Comparison of ENCODE assay signal across 26 mouse cellular contexts in genomic region chr6:83437225-83437624, GRCm38 (mm10). TPM values are rescaled to one million over a fixed set of nuclear protein-coding genes. Genes with fewer than 3 reads are reported as not detected.
DNase-seq lines count a peak whose midpoint lies in the region; ATAC-seq and TF ChIP-seq lines count a peak whose summit lies in the region.
"Had no signal": no experiment of that assay in that cellular context is flagged by ENCODE, and none has a peak within 500 bp of the region (broad histone marks: within the 10 kb centered on the region; RNA-seq: fewer than 3 reads in every experiment).

No protein-coding gene starts in this region.

- no peak for TF ChIP-seq POLR2A in bone marrow macrophage, adult 2 months (IDR thresholded peaks at IDR 0.05; ENCODE audit: borderline replicate concordance, low read depth, low read length)

- H3K4me2 ChIP-seq in forebrain, embryonic 13.5 days: no peak overlapping the region
- H3K4me2 ChIP-seq in neural tube, embryonic 13.5 days: peak overlapping the region; percentile 83
- H3K4me2 ChIP-seq in kidney, embryonic 14.5 days (replicated peaks; ENCODE audit: low read depth, low read length): no peak overlapping the region
- H3K4me2 ChIP-seq: liver, embryonic 12.5 days had no signal

- H3K27me3 ChIP-seq in forebrain, embryonic 13.5 days: no peaks in the 10 kb centered on the region
- H3K27me3 ChIP-seq in forebrain, embryonic 10.5 days (ENCODE audit: poor library complexity, severe bottlenecking): no peaks in the 10 kb centered on the region
- no peaks in the 10 kb centered on the region for H3K27me3 ChIP-seq in neural tube, embryonic 13.5 days
- H3K27me3 ChIP-seq in kidney, embryonic 14.5 days (ENCODE audit: control insufficient read depth, insufficient read depth, low read length): no peaks in the 10 kb centered on the region
- H3K27me3 ChIP-seq: embryonic facial prominence, embryonic 13.5 days; forebrain, embryonic 12.5 days; liver, embryonic 12.5 days had no signal

- no peak for ATAC-seq in forebrain, embryonic 13.5 days
- ATAC-seq in neural tube, embryonic 13.5 days (ENCODE audit: low read depth): no peak
- no peak for ATAC-seq in kidney, embryonic 14.5 days (ENCODE audit: low FRiP score, low TSS enrichment)
- ATAC-seq: hindbrain, embryonic 16.5 days; intestine, embryonic 16.5 days; liver, embryonic 12.5 days; liver, postnatal 0 days had no signal

- WGBS in forebrain, embryonic 13.5 days: 80% methylated on average over 3 of the region's 3 CpGs
- 86% methylated on average over 3 of the region's 3 CpGs for WGBS in forebrain, embryonic 10.5 days
- WGBS in neural tube, embryonic 13.5 days: 84% methylated on average over 3 of the region's 3 CpGs
- 76% methylated on average over 3 of the region's 3 CpGs for WGBS in kidney, embryonic 14.5 days

- no peaks in the 10 kb centered on the region for H3K9me3 ChIP-seq in forebrain, embryonic 13.5 days (replicated peaks)
- H3K9me3 ChIP-seq in forebrain, embryonic 10.5 days: no peaks in the 10 kb centered on the region
- H3K9me3 ChIP-seq in neural tube, embryonic 13.5 days: no peaks in the 10 kb centered on the region
- no peaks in the 10 kb centered on the region for H3K9me3 ChIP-seq in kidney, embryonic 14.5 days (ENCODE audit: control insufficient read depth, low read length)
- H3K9me3 ChIP-seq: embryonic facial prominence, embryonic 13.5 days; forebrain, embryonic 12.5 days; hindbrain, embryonic 10.5 days; liver, embryonic 12.5 days had no signal

- TF ChIP-seq CTCF in bone marrow macrophage, adult 2 months (IDR thresholded peaks at IDR 0.05; ENCODE audit: low read depth, low read length): no peak

- H3K9ac ChIP-seq in forebrain, embryonic 13.5 days: 0 out of 2 replicates have a peak overlapping the region, but pooled peaks have one; percentile 1
- no peak overlapping the region for H3K9ac ChIP-seq in neural tube, embryonic 13.5 days
- no peak overlapping the region for H3K9ac ChIP-seq in kidney, embryonic 14.5 days (ENCODE audit: low read depth, low read length)
- H3K9ac ChIP-seq: embryonic facial prominence, embryonic 13.5 days; forebrain, embryonic 12.5 days; liver, embryonic 12.5 days; liver, postnatal 0 days had no signal

- DNase-seq in forebrain, embryonic 10.5 days (ENCODE audit: extremely low spot score, low spot score): no peak
- DNase-seq in neural tube, embryonic 10.5 days (ENCODE audit: extremely low spot score, low spot score): no peak
- DNase-seq in cerebellum, adult 8-10 months: no peak
- DNase-seq: adrenal gland, adult 8-10 months; cerebellum, adult 11 months; embryo, embryonic 11 days; gastrocnemius, postnatal 10 days; heart, postnatal 14 days; kidney, adult 8-10 months; kidney, postnatal 10 days; layer of hippocampus, postnatal 36 days; left cerebral cortex, postnatal 4 days; liver, postnatal 0 days; lung, postnatal 36 days; right cerebral cortex, postnatal 4 days had no signal

- peaks cover 29% of the 10 kb centered on the region for H3K36me3 ChIP-seq in forebrain, embryonic 13.5 days (ENCODE audit: poor library complexity, severe bottlenecking)
- H3K36me3 ChIP-seq in forebrain, embryonic 10.5 days (replicated peaks): peaks cover 71% of the 10 kb centered on the region
- peaks cover 13% of the 10 kb centered on the region; the same call in 1 of the 2 replicates for H3K36me3 ChIP-seq in neural tube, embryonic 13.5 days
- peaks cover 26% of the 10 kb centered on the region for H3K36me3 ChIP-seq in kidney, embryonic 14.5 days (ENCODE audit: control insufficient read depth, insufficient read depth, low read length)

- H3K4me3 ChIP-seq in forebrain, embryonic 13.5 days: no peak overlapping the region
- H3K4me3 ChIP-seq in forebrain, embryonic 10.5 days: no peak overlapping the region
- H3K4me3 ChIP-seq in neural tube, embryonic 13.5 days: no peak overlapping the region
- H3K4me3 ChIP-seq in bone marrow macrophage, adult 2 months (ENCODE audit: insufficient read depth, low read length): no peak overlapping the region
- no peak overlapping the region for H3K4me3 ChIP-seq in kidney, embryonic 14.5 days (ENCODE audit: low read length)
- H3K4me3 ChIP-seq: erythroblast, embryonic 14.5 days; forebrain, embryonic 12.5 days; liver, embryonic 12.5 days had no signal

- H3K27ac ChIP-seq in forebrain, embryonic 13.5 days: no peak overlapping the region
- no peak overlapping the region for H3K27ac ChIP-seq in forebrain, embryonic 10.5 days
- H3K27ac ChIP-seq in neural tube, embryonic 13.5 days (replicated peaks): no peak overlapping the region
- 0 out of 2 replicates have a peak overlapping the region, but pooled peaks have one; percentile 8 for H3K27ac ChIP-seq in bone marrow macrophage, adult 2 months (ENCODE audit: insufficient read depth, low read depth, low read length)
- no peak overlapping the region for H3K27ac ChIP-seq in kidney, embryonic 14.5 days (ENCODE audit: low read depth, low read length)
- H3K27ac ChIP-seq: embryonic facial prominence, embryonic 13.5 days; forebrain, embryonic 12.5 days; hindbrain, embryonic 10.5 days; liver, embryonic 12.5 days had no signal

- H3K4me1 ChIP-seq in forebrain, embryonic 13.5 days: peaks cover 85% of the 10 kb centered on the region
- peaks cover 98% of the 10 kb centered on the region for H3K4me1 ChIP-seq in forebrain, embryonic 10.5 days
- peaks cover 90% of the 10 kb centered on the region for H3K4me1 ChIP-seq in neural tube, embryonic 13.5 days (replicated peaks)
- peaks cover 56% of the 10 kb centered on the region for H3K4me1 ChIP-seq in bone marrow macrophage, adult 2 months (ENCODE audit: control insufficient read depth, insufficient read depth, low read length)
- peaks cover 36% of the 10 kb centered on the region for H3K4me1 ChIP-seq in kidney, embryonic 14.5 days (ENCODE audit: control insufficient read depth, insufficient read depth, low read length)

RNA-seq across cellular contexts. Expression of gene Tet3, which starts 21.7 kb away (rescaled TPM):
- 65.3 and 79.4 TPM in 2 replicates for polyA plus RNA-seq in forebrain, embryonic 13.5 days (2015; fragmentation: Nextera tagmentation; extraction: Ambion mirVana)
- 37.3 and 38.3 TPM in 2 replicates for polyA plus RNA-seq in forebrain, embryonic 10.5 days (2016; fragmentation: Nextera tagmentation; extraction: Ambion mirVana)
- polyA plus RNA-seq in neural tube, embryonic 13.5 days (2015; fragmentation: Nextera tagmentation; extraction: Ambion mirVana): 79.0 and 79.2 TPM in 2 replicates
- 46.8 and 46.9 TPM in 2 replicates for polyA plus RNA-seq in bone marrow macrophage, adult 2 months (2012; ENCODE audit: insufficient read depth, insufficient read length, missing spikeins)
- polyA plus RNA-seq in kidney, embryonic 14.5 days (2014; fragmentation: Nextera tagmentation; extraction: Ambion mirVana): 48.6 and 54.9 TPM in 2 replicates
